Mouse (Mus musculus): ENCODE results near the gene Fbxo36. TPM values are rescaled to one million over a fixed set of nuclear protein-coding genes. Genes with fewer than 3 reads are reported as not detected.

Gene Fbxo36
- polyA plus RNA-seq, 1 experiment from 2014 or later: 9.8 TPM

GRCm38 (mm10) chr1:84879571-84880120 lies 40.0 kb downstream of the Fbxo36 start:
- no peaks in the 10 kb centered on the region for H3K36me3 ChIP-seq
- H3K27ac ChIP-seq: no peak overlapping the region
- H3K27me3 ChIP-seq: no peaks in the 10 kb centered on the region
- no peaks in the 10 kb centered on the region for H3K4me1 ChIP-seq
- H3K9me3 ChIP-seq: no peaks in the 10 kb centered on the region
- H3K9ac ChIP-seq: no peak overlapping the region
- ATAC-seq (ENCODE audit: insufficient number of reproducible peaks, low FRiP score, low TSS enrichment, low read depth): no peak
- WGBS: 94% methylated on average over 8 of the region's 8 CpGs
- no peak overlapping the region for H3K4me2 ChIP-seq
- no peak overlapping the region for H3K4me3 ChIP-seq

GRCm38 (mm10) chr1:84881248-84882065 lies 41.8 kb downstream of the Fbxo36 start:
- H3K9me3 ChIP-seq: no peaks in the 10 kb centered on the region
- no peak overlapping the region for H3K4me2 ChIP-seq
- H3K36me3 ChIP-seq: no peaks in the 10 kb centered on the region
- WGBS: 65% methylated on average over 11 of the region's 11 CpGs
- H3K4me1 ChIP-seq: no peaks in the 10 kb centered on the region
- H3K27me3 ChIP-seq: no peaks in the 10 kb centered on the region
- ATAC-seq (ENCODE audit: insufficient number of reproducible peaks, low FRiP score, low TSS enrichment, low read depth): no peak
- no peak overlapping the region for H3K27ac ChIP-seq
- no peak overlapping the region for H3K4me3 ChIP-seq
- H3K9ac ChIP-seq: no peak overlapping the region

- no peaks in the 10 kb centered on the region for H3K36me3 ChIP-seq
- no peaks in the 10 kb centered on the region for H3K4me1 ChIP-seq
- no peak overlapping the region for H3K4me2 ChIP-seq
- no peaks in the 10 kb centered on the region for H3K27me3 ChIP-seq
- H3K4me3 ChIP-seq: no peak overlapping the region
- WGBS: 28% methylated on average over 2 of the region's 2 CpGs
- no peak for ATAC-seq (ENCODE audit: insufficient number of reproducible peaks, low FRiP score, low TSS enrichment, low read depth)
- H3K9ac ChIP-seq: no peak overlapping the region
- no peaks in the 10 kb centered on the region for H3K9me3 ChIP-seq
- H3K27ac ChIP-seq: no peak overlapping the region
Measured at GRCm38 (mm10) chr1:84882066-84882532, 42.5 kb downstream of the Fbxo36 start.

DNA sequence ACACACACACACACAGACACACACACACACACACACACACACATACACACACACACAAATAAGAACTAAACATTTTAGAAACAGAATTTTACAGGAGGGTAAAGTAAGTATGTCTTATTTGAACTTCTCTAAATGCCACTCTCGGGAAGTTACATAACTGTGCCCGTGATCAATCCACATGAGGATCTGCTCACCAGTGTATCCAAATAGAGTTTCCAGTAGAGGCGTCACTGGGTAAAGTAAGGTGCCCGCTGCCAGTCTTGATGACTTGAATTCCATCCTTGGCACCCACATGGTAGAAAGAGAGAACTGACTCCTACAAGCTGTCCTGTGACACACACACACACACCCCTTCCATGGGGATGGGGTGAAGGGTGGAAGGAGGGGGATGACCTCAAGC lies 43.3 kb downstream of the Fbxo36 start:
- Histone ChIP-seq H3K27ac (no peak overlapping the region), H3K27me3 (no peaks in the 10 kb centered on the region), H3K9me3 (no peaks in the 10 kb centered on the region), H3K9ac (no peak overlapping the region), H3K4me3 (no peak overlapping the region), H3K4me2 (no peak overlapping the region), H3K4me1 (no peaks in the 10 kb centered on the region), H3K36me3 (no peaks in the 10 kb centered on the region)
- ATAC-seq (ENCODE audit: insufficient number of reproducible peaks, low FRiP score, low TSS enrichment, low read depth): no peak
- 86% methylated on average over 4 of the region's 4 CpGs for WGBS

- WGBS: 70% methylated on average over 4 of the region's 4 CpGs
- H3K27me3 ChIP-seq: no peaks in the 10 kb centered on the region
Measured at GRCm38 (mm10) chr1:84883889-84884288, 44.2 kb downstream of the Fbxo36 start.

GRCm38 (mm10) chr1:84885174-84885573 lies 45.5 kb downstream of the Fbxo36 start:
- Histone ChIP-seq H3K36me3 (no peaks in the 10 kb centered on the region), H3K4me2 (no peak overlapping the region), H3K27ac (no peak overlapping the region), H3K4me1 (no peaks in the 10 kb centered on the region), H3K4me3 (no peak overlapping the region), H3K27me3 (no peaks in the 10 kb centered on the region), H3K9me3 (no peaks in the 10 kb centered on the region), H3K9ac (no peak overlapping the region)
- WGBS: 88% methylated on average over 3 of the region's 3 CpGs
- no peak for ATAC-seq (ENCODE audit: insufficient number of reproducible peaks, low FRiP score, low TSS enrichment, low read depth)

More at GRCm38 (mm10) chr1:84883889-84884288, 44.2 kb downstream of the Fbxo36 start:
- Histone ChIP-seq H3K9ac (no peak overlapping the region), H3K9me3 (no peaks in the 10 kb centered on the region), H3K27ac (no peak overlapping the region), H3K36me3 (no peaks in the 10 kb centered on the region), H3K4me2 (no peak overlapping the region), H3K4me1 (no peaks in the 10 kb centered on the region), H3K4me3 (no peak overlapping the region)
- ATAC-seq (ENCODE audit: insufficient number of reproducible peaks, low FRiP score, low TSS enrichment, low read depth): no peak

DNA sequence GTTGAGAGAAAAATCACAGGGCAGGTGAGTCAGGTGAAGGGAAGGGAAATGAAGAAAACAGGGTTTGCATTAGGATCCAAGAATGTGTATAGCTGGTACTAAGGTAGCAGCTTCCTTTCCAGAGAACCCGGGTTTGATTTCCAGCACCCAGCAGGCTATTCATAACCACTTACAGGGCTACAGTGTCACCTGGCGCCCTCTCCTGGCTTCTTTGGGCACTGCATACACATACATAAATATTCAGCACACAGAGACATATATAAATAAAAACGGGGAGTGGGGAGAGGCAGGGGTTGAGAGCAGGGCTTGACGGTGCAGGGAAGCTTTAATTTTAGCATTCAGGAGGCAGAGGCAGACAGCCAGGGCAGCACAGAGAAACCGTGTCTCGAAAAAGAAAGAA lies 46.3 kb downstream of the Fbxo36 start:
- H3K4me3 ChIP-seq: no peak overlapping the region
- H3K27me3 ChIP-seq: no peaks in the 10 kb centered on the region
- no peaks in the 10 kb centered on the region for H3K36me3 ChIP-seq
- H3K9ac ChIP-seq: no peak overlapping the region
- no peak overlapping the region for H3K27ac ChIP-seq
- no peak overlapping the region for H3K4me2 ChIP-seq
- no peaks in the 10 kb centered on the region for H3K9me3 ChIP-seq
- no peak for ATAC-seq (ENCODE audit: insufficient number of reproducible peaks, low FRiP score, low TSS enrichment, low read depth)
- 84% methylated on average over 6 of the region's 6 CpGs for WGBS
- no peaks in the 10 kb centered on the region for H3K4me1 ChIP-seq

DNA sequence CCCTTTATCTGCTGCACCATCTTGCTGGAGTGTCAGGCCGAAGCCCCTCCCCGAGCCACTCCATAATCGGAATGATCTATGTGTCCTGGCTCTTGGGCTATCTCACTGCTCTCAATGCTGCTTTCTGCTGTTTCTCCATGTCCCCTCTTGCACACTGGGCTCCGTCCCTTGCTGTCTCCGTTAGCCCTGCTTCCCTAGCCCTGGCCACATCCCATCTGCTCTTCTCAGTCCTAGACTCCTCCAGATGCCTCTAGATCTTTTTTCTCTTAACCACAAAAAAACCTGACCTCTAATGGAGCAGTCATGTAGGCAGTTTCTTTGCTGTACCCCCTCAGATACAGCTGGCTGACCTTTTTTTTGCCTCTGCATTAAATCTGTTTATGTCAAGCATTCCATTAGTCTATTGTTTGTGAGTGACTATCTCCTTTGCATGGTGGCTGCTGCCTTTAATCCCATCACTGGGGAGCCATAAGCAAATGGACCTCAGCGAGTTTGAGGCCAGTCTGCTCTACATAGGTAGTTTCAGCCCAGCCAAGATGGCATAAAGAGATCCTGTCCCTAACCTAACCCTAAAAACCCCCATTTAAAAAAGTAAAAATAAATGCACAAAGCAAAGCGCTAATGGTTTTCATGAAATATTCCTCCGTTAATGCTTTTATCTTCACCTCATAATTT lies 49.8 kb downstream of the Fbxo36 start:
- Histone ChIP-seq H3K36me3 (no peaks in the 10 kb centered on the region), H3K4me2 (no peak overlapping the region), H3K27ac (no peak overlapping the region), H3K27me3 (no peaks in the 10 kb centered on the region), H3K9me3 (no peaks in the 10 kb centered on the region), H3K9ac (no peak overlapping the region), H3K4me1 (no peaks in the 10 kb centered on the region), H3K4me3 (no peak overlapping the region)
- 71% methylated on average over 8 of the region's 8 CpGs for WGBS
- ATAC-seq (ENCODE audit: insufficient number of reproducible peaks, low FRiP score, low TSS enrichment, low read depth): no peak

- no peak for ATAC-seq (ENCODE audit: insufficient number of reproducible peaks, low FRiP score, low TSS enrichment, low read depth)
- no peak overlapping the region for H3K9ac ChIP-seq
- no peaks in the 10 kb centered on the region for H3K4me1 ChIP-seq
- H3K36me3 ChIP-seq: no peaks in the 10 kb centered on the region
- no peak overlapping the region for H3K4me3 ChIP-seq
- no peak overlapping the region for H3K4me2 ChIP-seq
- WGBS: 24% methylated on average over 7 of the region's 7 CpGs
- no peaks in the 10 kb centered on the region for H3K9me3 ChIP-seq
- H3K27me3 ChIP-seq: no peaks in the 10 kb centered on the region
- no peak overlapping the region for H3K27ac ChIP-seq
Measured at GRCm38 (mm10) chr1:84890005-84890393, 50.4 kb downstream of the Fbxo36 start.

DNA sequence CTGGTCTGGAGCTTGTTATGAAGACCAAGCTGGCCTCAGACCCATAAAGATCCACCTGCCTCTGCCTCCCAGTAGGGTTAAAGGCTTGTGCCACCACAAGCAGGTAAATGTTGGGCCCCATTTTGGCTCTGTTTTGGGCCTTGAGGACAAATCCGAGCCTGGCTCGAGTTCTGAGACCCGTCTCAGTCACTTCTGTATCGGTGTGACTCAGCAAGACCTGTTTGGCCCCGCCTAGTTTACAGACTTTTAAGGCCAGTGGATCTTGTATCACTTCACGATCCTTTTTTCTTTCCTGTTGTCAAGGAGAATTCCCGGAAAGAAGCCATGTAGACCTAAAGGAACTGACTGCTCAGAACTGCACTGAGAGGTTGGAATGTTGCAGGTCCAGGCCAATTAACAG lies 50.9 kb downstream of the Fbxo36 start:
- Histone ChIP-seq H3K27ac (no peak overlapping the region), H3K4me2 (no peak overlapping the region), H3K4me1 (no peaks in the 10 kb centered on the region), H3K27me3 (no peaks in the 10 kb centered on the region), H3K4me3 (no peak overlapping the region), H3K36me3 (no peaks in the 10 kb centered on the region), H3K9me3 (no peaks in the 10 kb centered on the region), H3K9ac (no peak overlapping the region)
- ATAC-seq (ENCODE audit: insufficient number of reproducible peaks, low FRiP score, low TSS enrichment, low read depth): no peak
- 70% methylated on average over 7 of the region's 7 CpGs for WGBS

- no peaks in the 10 kb centered on the region for H3K9me3 ChIP-seq
- H3K4me3 ChIP-seq: no peak overlapping the region
- no peak overlapping the region for H3K9ac ChIP-seq
- no peaks in the 10 kb centered on the region for H3K4me1 ChIP-seq
- ATAC-seq (ENCODE audit: insufficient number of reproducible peaks, low FRiP score, low TSS enrichment, low read depth): no peak
- 87% methylated on average over 9 of the region's 9 CpGs for WGBS
- no peak overlapping the region for H3K27ac ChIP-seq
- no peaks in the 10 kb centered on the region for H3K36me3 ChIP-seq
- no peak overlapping the region for H3K4me2 ChIP-seq
- H3K27me3 ChIP-seq: no peaks in the 10 kb centered on the region
Measured at GRCm38 (mm10) chr1:84891746-84892145, 52.1 kb downstream of the Fbxo36 start.

GRCm38 (mm10) chr1:84897364-84897763 lies 57.7 kb downstream of the Fbxo36 start:
- WGBS: 83% methylated on average over 6 of the region's 6 CpGs
- ATAC-seq (ENCODE audit: insufficient number of reproducible peaks, low FRiP score, low TSS enrichment, low read depth): no peak

More at GRCm38 (mm10) chr1:84897364-84897763, 57.7 kb downstream of the Fbxo36 start:
- H3K27ac ChIP-seq: no peak overlapping the region
- no peaks in the 10 kb centered on the region for H3K9me3 ChIP-seq
- H3K4me3 ChIP-seq: no peak overlapping the region
- H3K4me2 ChIP-seq: no peak overlapping the region
- no peaks in the 10 kb centered on the region for H3K27me3 ChIP-seq
- H3K4me1 ChIP-seq: no peaks in the 10 kb centered on the region
- no peaks in the 10 kb centered on the region for H3K36me3 ChIP-seq
- H3K9ac ChIP-seq: no peak overlapping the region

Measured in limb, embryonic 15.5 days (tissue).